Mouse (Mus musculus) midbrain, embryonic 12.5 days (tissue): ENCODE data around the gene Ric8b. TPM values are rescaled to one million over a fixed set of nuclear protein-coding genes. Genes with fewer than 3 reads are reported as not detected.

Experiments
- ATAC-seq: fragments of 200-750 bp; cut with Nextera tagmentation; 2 replicates; pipeline ENCODE4 v1.8.0; 2017; ENCODE audit warnings: low read depth, moderate TSS enrichment, moderate library complexity; ENCODE audit not compliant: low FRiP score
- H3K27ac ChIP-seq: fragments of 300-500 bp; sonication (generic); replicated peaks from 2 replicates; pipeline ENCODE4 v1.5.1; 2016; ENCODE audit warnings: mild to moderate bottlenecking
- H3K27me3 ChIP-seq: fragments of 300-500 bp; sonication (generic); 2 replicates; pipeline ENCODE4 v1.6.1; 2016; ENCODE audit warnings: mild to moderate bottlenecking
- H3K36me3 ChIP-seq: fragments of 300-500 bp; sonication (generic); 2 replicates; pipeline ENCODE4 v1.6.1; 2016
- H3K4me1 ChIP-seq: fragments of 300-500 bp; sonication (generic); 2 replicates; pipeline ENCODE4 v1.6.1; 2016
- H3K4me2 ChIP-seq: fragments of 300-500 bp; sonication (generic); replicated peaks from 2 replicates; pipeline ENCODE4 v1.6.1; 2016; ENCODE audit warnings: mild to moderate bottlenecking, moderate library complexity
- H3K4me3 ChIP-seq: fragments of 300-500 bp; sonication (generic); 2 replicates; pipeline ENCODE4 v1.5.1; 2016; ENCODE audit warnings: mild to moderate bottlenecking
- H3K9ac ChIP-seq: fragments of 300-500 bp; sonication (generic); replicated peaks from 2 replicates; pipeline ENCODE4 v1.6.1; 2016; ENCODE audit warnings: mild to moderate bottlenecking, moderate library complexity
- H3K9me3 ChIP-seq: fragments of 300-500 bp; sonication (generic); 2 replicates; pipeline ENCODE4 v1.6.1; 2016; ENCODE audit warnings: mild to moderate bottlenecking
- WGBS: fragments of 180-500 bp; shearing (Covaris S2); methylation state at CpG from one replicate; pipeline ENCODE4 v1.1.7; 2016; 5-methylcytosine and 5-hydroxymethylcytosine counted together
- polyA plus RNA-seq: library from polyadenylated mRNA; unstranded; fragments of >200 nt; fragmentation: Nextera tagmentation; extraction: Ambion mirVana; gene quantifications from 2 replicates; pipeline ENCODE4 v1.2.1, GENCODE M21; 2016

Gene Ric8b
- polyA plus RNA-seq, 1 experiment from 2014 or later, result 37.6 TPM

DNA sequence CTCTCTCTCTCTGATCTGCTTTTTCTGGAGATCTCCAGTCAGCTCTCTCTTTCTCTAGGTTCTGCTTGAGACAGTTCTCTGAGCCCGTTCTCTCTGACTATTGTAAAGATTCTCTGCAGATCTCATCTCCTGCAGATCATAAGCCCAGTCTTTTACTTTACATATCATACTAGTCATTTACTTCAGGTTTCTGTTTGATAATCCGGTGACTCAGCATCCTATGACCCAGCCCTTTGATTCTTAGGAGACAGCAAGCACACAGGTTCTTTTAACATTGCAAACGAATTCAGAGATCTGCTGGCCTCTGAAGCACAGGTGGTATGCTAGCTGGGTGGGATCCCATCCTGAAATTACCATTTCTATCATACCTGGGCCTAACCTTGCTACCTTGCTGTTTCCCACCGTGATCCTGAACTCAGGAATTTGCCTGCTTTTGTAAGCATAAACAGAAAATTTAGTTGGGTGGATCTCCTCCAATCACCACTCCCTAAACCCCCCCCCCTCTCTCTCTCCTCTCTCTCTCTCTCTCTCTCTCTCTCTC, 133.3 kb downstream of the Ric8b start:
- no peak for ATAC-seq
- Histone ChIP-seq H3K4me3 (no peak overlapping the region), H3K36me3 (no peaks in the 10 kb centered on the region), H3K4me1 (peaks cover 3% of the 10 kb centered on the region; the same call in 1 of the 2 replicates), H3K4me2 (no peak overlapping the region), H3K27ac (no peak overlapping the region), H3K27me3 (peaks cover 6% of the 10 kb centered on the region; the same call in 1 of the 2 replicates), H3K9me3 (0 out of 2 replicates have a peak, but pooled peaks cover 5% of the 10 kb centered on the region), H3K9ac (no peak overlapping the region)
- 63% methylated on average over 4 of the region's 4 CpGs for WGBS

DNA sequence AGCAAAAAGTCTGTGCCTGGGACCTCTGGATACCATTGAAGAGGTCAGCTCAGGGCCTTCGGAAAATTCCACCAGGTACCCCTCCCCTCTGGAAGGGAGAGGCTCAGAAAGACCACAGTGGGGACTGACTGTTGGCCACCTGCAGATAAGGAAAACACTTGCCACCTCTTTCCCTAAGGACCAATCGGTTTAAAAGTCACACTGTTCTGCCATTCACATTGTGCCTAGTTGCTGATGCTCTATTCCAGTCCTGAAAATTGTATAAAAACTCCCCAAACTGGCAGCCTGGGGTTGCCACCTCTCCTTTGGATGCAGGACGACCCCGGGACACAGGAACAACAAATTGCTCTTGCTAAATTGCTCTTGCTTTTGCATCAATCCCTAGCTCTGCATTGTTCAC, 135.0 kb downstream of the Ric8b start:
- WGBS, result 33% methylated on average over 4 of the region's 4 CpGs
- 0 out of 2 replicates have a peak, but pooled peaks cover 5% of the 10 kb centered on the region for H3K9me3 ChIP-seq
- no peaks in the 10 kb centered on the region for H3K27me3 ChIP-seq
- no peaks in the 10 kb centered on the region for H3K36me3 ChIP-seq
- H3K27ac ChIP-seq, result no peak overlapping the region
- no peak overlapping the region for H3K4me2 ChIP-seq
- no peak overlapping the region for H3K4me3 ChIP-seq
- no peaks in the 10 kb centered on the region for H3K4me1 ChIP-seq
- H3K9ac ChIP-seq, result no peak overlapping the region
- ATAC-seq, result no peak

DNA sequence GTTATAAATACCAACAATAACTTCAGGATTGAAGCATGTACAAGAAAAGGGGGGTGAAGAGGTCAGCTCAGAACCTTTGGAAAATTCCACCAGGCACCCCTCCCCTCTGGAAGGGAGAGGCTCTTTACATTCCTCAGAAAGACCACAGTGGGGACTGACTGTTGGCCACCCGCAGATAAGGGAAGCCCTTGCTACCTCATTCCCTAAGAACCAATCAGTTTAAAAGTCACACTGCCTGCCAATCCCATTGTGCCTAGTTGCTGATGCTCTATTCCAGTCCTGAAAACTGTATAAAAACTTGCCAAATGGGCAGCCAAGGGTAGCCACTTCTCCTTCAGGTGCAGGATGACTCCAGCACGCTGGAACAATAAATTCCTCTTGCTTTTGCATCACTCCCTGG, 137.5 kb downstream of the Ric8b start:
- no peak overlapping the region for H3K4me2 ChIP-seq
- WGBS, result 91% methylated on average over 2 of the region's 2 CpGs

More for the DNA sequence above, 137.5 kb downstream of the Ric8b start:
- Histone ChIP-seq H3K9me3 (no peaks in the 10 kb centered on the region), H3K4me1 (no peaks in the 10 kb centered on the region), H3K36me3 (no peaks in the 10 kb centered on the region), H3K9ac (no peak overlapping the region), H3K27ac (no peak overlapping the region), H3K27me3 (no peaks in the 10 kb centered on the region), H3K4me3 (no peak overlapping the region)
- no peak for ATAC-seq

Other genes starting within 250 kb of the Ric8b start
- gene Rfx4, start 161.6 kb upstream of the Ric8b start, polyA plus RNA-seq, result 53.5 and 56.0 TPM in 2 replicates
- gene Fhl4, start 184.9 kb downstream of the Ric8b start, polyA plus RNA-seq, result 1.6 and 2.0 TPM in 2 replicates
- 61.6 and 65.9 TPM in 2 replicates for gene Tmem263, start 185.0 kb downstream of the Ric8b start, polyA plus RNA-seq
- gene Mterf2, start 210.4 kb downstream of the Ric8b start, polyA plus RNA-seq, result 35.5 and 37.2 TPM in 2 replicates